In genomic region chr2:28643081-28643480, GRCm38 (mm10) we compare ENCODE assay signal across 1 mouse cellular context.
TF ChIP-seq lines count a peak whose summit lies in the region.

No protein-coding gene starts in this region.

TF ChIP-seq in CH12.LX, 34 proteins besides CTCF, POLR2A, EP300 and RAD21:
- TF ChIP-seq ZMIZ1 (IDR thresholded peaks at IDR 0.05; ENCODE audit: low read depth, low read length) = no peak
- TF ChIP-seq ZKSCAN1 (IDR thresholded peaks at IDR 0.05; ENCODE audit: borderline replicate concordance, low read depth, low read length) = no peak
- no peak for TF ChIP-seq NRF1 (IDR thresholded peaks at IDR 0.05; ENCODE audit: low read depth, low read length)
- no peak for TF ChIP-seq NELFE (IDR thresholded peaks at IDR 0.05; ENCODE audit: low read depth, low read length)
- TF ChIP-seq ETS1 (conservative IDR thresholded peaks at IDR 0.05; ENCODE audit: low read depth, low read length) = no peak
- no peak for TF ChIP-seq TCF12 (IDR thresholded peaks at IDR 0.05; ENCODE audit: low read depth, low read length)
- TF ChIP-seq MYC (IDR thresholded peaks at IDR 0.05; ENCODE audit: low read depth, low read length) = no peak
- TF ChIP-seq TBP (conservative IDR thresholded peaks at IDR 0.05; ENCODE audit: low read depth, low read length) = no peak
- TF ChIP-seq SIN3A (IDR thresholded peaks at IDR 0.05; ENCODE audit: low read length) = no peak
- no peak for TF ChIP-seq UBTF (IDR thresholded peaks at IDR 0.05; ENCODE audit: low read depth, low read length)
- no peak for TF ChIP-seq BHLHE40 (IDR thresholded peaks at IDR 0.05; ENCODE audit: low read depth, low read length)
- TF ChIP-seq CHD1 (IDR thresholded peaks at IDR 0.05; ENCODE audit: low read depth, low read length) = no peak
- TF ChIP-seq HCFC1 (IDR thresholded peaks at IDR 0.05; ENCODE audit: low read depth, low read length) = no peak
- no peak for TF ChIP-seq IRF4 (IDR thresholded peaks at IDR 0.05; ENCODE audit: low read depth, low read length)
- no peak for TF ChIP-seq SMC3 (IDR thresholded peaks at IDR 0.05; ENCODE audit: low read depth, low read length)
